Mouse (Mus musculus): ENCODE data around the gene Runx2.

The Runx2 gene

GRCm38 (mm10) chr17:44623271-44623670 lies 191.3 kb downstream of the Runx2 start:
- DNase-seq (ENCODE audit: extremely low spot score, low spot score), result no peak

- no peak for DNase-seq (ENCODE audit: extremely low spot score, low spot score)
Observed at GRCm38 (mm10) chr17:44620456-44620855, 194.1 kb downstream of the Runx2 start.

GRCm38 (mm10) chr17:44618691-44619090 lies 195.9 kb downstream of the Runx2 start:
- no peak for DNase-seq (ENCODE audit: extremely low spot score, low spot score)

GRCm38 (mm10) chr17:44618175-44618574 lies 196.4 kb downstream of the Runx2 start:
- DNase-seq (ENCODE audit: extremely low spot score, low spot score), result peak; percentile 46

GRCm38 (mm10) chr17:44617741-44618140 lies 196.9 kb downstream of the Runx2 start:
- DNase-seq (ENCODE audit: extremely low spot score, low spot score), result no peak

GRCm38 (mm10) chr17:44613716-44614715 lies 200.6 kb downstream of the Runx2 start:
- DNase-seq (ENCODE audit: extremely low spot score, low spot score), result no peak

GRCm38 (mm10) chr17:44612641-44613040 lies 202.0 kb downstream of the Runx2 start:
- DNase-seq (ENCODE audit: extremely low spot score, low spot score), result peak; percentile 44

GRCm38 (mm10) chr17:44612002-44612401 lies 202.6 kb downstream of the Runx2 start:
- DNase-seq (ENCODE audit: extremely low spot score, low spot score), result no peak

GRCm38 (mm10) chr17:44611543-44611942 lies 203.1 kb downstream of the Runx2 start:
- DNase-seq (ENCODE audit: extremely low spot score, low spot score), result no peak

- no peak for DNase-seq (ENCODE audit: extremely low spot score, low spot score)
Observed at GRCm38 (mm10) chr17:44610828-44611227, 203.8 kb downstream of the Runx2 start.

- DNase-seq (ENCODE audit: extremely low spot score, low spot score), result no peak
Observed at GRCm38 (mm10) chr17:44609897-44610641, 204.5 kb downstream of the Runx2 start.

- no peak for DNase-seq (ENCODE audit: extremely low spot score, low spot score)
Observed at GRCm38 (mm10) chr17:44609356-44609755, 205.2 kb downstream of the Runx2 start.

GRCm38 (mm10) chr17:44608907-44609306 lies 205.7 kb downstream of the Runx2 start:
- no peak for DNase-seq (ENCODE audit: extremely low spot score, low spot score)

GRCm38 (mm10) chr17:44607383-44607782 lies 207.2 kb downstream of the Runx2 start:
- DNase-seq (ENCODE audit: extremely low spot score, low spot score), result no peak

- no peak for DNase-seq (ENCODE audit: extremely low spot score, low spot score)
Observed at GRCm38 (mm10) chr17:44606245-44606644, 208.4 kb downstream of the Runx2 start.

GRCm38 (mm10) chr17:44605749-44606148 lies 208.8 kb downstream of the Runx2 start:
- no peak for DNase-seq (ENCODE audit: extremely low spot score, low spot score)

- DNase-seq (ENCODE audit: extremely low spot score, low spot score), result no peak
Observed at GRCm38 (mm10) chr17:44603170-44603569, 211.4 kb downstream of the Runx2 start.

GRCm38 (mm10) chr17:44601317-44602021 lies 213.1 kb downstream of the Runx2 start:
- DNase-seq (ENCODE audit: extremely low spot score, low spot score), result no peak

GRCm38 (mm10) chr17:44599856-44600255 lies 214.7 kb downstream of the Runx2 start:
- no peak for DNase-seq (ENCODE audit: extremely low spot score, low spot score)

GRCm38 (mm10) chr17:44599132-44599531 lies 215.5 kb downstream of the Runx2 start:
- no peak for DNase-seq (ENCODE audit: extremely low spot score, low spot score)

- no peak for DNase-seq (ENCODE audit: extremely low spot score, low spot score)
Observed at GRCm38 (mm10) chr17:44597918-44598504, 216.6 kb downstream of the Runx2 start.

Data from neural tube, embryonic 10.5 days (tissue).